Mouse (Mus musculus) splenic B cell, adult 2 months (primary cell): ENCODE measurements around the gene Gm12216.
A peak's percentile ranks its signal among the peaks of the same experiment; 100 is the strongest.

Source experiments
- DNase-seq: peaks from one replicate; pipeline ENCODE4 v3.0.0-alpha.2; 2011; ENCODE audit warnings: low read depth, low spot score
- H3K27me3 ChIP-seq: 2 replicates; pipeline ENCODE4 v1.6.1; 2012; ENCODE audit warnings: mild to moderate bottlenecking, low read length, moderate library complexity, mixed read lengths; ENCODE audit not compliant: control insufficient read depth, poor library complexity, insufficient read depth, severe bottlenecking
- H3K36me3 ChIP-seq: 2 replicates; pipeline ENCODE4 v1.6.1; 2012; ENCODE audit warnings: mild to moderate bottlenecking, low read length, moderate library complexity, mixed read lengths; ENCODE audit not compliant: control insufficient read depth, poor library complexity, insufficient read depth, severe bottlenecking

Gm12216 gene

DNA sequence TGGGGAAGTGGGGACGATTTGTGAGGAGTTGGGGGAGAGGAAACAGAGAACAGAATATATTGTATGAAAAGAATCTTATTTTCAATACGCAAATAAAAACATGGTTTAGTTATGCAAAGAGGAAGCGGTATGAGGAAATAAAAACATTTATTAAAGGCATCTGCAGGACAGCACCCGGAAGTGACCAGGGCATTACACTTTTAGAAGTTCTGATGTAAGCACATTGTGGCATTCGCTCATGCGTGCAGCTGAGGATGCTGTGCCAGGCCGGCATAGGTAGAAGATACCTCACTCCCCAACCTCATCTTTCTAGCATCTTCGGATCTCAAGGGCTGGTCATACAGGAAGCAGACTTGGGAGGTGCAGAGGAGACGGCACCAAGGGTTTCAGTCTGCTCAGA, 75.8 kb downstream of the Gm12216 start:
- peak; percentile 69 for DNase-seq
- peaks cover 1% of the 10 kb centered on the region; the same call in 1 of the 2 replicates for H3K36me3 ChIP-seq
- H3K27me3 ChIP-seq: no peaks in the 10 kb centered on the region

DNA sequence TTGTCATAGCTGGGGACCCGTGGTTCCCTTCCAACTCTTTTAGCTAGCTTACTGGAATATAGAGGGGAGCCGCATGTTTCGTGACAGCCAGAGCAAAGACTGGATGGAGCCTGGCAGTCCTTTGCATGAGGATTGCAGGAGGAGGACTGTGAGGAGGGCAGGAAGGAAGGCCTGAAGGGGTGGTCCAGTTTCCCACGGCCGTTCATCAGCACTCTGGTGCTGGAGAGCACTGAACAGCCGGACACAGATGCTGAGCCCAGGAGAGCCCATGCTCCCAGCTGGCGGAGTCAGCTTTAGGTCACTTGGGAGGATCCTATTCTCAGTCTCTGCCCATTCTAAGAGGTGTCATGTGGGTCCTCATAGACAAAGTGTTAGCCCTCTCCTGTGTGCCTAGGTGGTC, 77.1 kb downstream of the Gm12216 start:
- DNase-seq: no peak
- no peaks in the 10 kb centered on the region for H3K27me3 ChIP-seq
- H3K36me3 ChIP-seq: peaks cover 6% of the 10 kb centered on the region; the same call in 1 of the 2 replicates

DNA sequence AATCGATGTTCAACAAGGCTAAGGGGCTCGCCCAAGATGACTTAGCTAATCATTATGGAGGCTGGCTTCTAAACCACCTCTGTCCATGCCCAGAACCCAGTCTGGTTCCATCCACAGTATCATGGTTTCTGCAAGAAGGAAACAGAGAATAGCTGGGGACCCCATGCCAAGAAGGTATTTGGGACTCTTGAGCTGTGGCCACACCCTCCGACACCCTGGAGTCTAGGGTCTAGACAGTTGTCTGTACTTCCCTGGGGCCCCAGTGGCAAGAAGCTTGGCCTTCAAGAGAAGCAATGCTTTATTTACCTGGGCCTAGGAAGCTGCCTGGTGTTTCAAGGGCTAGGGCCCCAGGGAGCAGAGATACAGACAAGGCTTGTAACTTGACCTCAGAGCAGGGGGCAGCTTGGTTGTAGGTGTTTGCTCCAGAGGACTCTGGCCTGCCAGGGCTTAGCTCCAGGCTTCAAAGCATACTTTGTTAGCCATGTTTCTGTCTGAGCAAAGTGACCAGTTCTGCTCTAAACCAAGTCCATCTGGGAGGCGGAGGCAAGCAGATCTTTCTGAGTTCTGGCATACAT, 77.8 kb downstream of the Gm12216 start:
- Histone ChIP-seq H3K36me3 (peaks cover 6% of the 10 kb centered on the region; the same call in 1 of the 2 replicates), H3K27me3 (no peaks in the 10 kb centered on the region)
- no peak for DNase-seq

DNA sequence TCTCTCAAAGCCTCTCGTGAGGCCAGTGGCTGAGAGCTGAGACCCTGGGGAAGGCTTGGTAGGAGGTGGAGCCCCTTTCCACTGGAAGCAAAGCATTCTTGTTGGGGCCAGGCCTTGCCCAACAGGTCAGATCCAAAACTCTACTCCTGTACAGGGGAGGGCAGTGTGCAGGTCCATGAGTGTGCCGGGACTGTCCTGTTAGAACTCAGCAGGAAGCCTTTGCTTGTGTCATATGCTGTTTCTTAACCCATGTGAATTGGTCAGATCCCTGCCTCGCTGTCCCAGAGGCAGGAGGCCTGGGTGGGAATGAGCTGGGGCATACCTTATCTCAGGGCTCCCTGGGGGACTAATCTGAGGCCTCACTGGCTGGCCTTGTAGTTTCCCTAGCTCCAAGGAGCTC, 78.8 kb downstream of the Gm12216 start:
- no peak for DNase-seq
- Histone ChIP-seq H3K36me3 (peaks cover 12% of the 10 kb centered on the region), H3K27me3 (no peaks in the 10 kb centered on the region)

DNA sequence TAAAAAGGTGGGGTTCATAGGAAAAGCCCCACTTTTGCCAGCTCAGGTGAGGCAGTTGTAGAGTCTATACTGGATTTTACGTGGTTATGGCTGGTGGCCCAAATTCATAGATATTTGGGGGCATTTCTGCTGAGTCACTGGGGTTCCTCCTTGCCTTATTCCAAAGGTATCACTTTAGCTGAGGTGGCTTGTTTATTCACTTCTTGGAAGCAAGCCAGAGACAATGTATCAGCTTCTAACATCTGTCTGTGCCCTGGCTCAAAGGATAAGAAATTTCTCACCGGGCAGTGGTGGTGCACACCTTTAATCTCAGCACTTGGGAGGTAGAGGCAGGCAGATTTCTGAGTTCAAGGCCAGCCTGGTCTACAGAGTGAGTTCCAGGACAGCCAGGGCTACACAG, 79.2 kb downstream of the Gm12216 start:
- peaks cover 12% of the 10 kb centered on the region for H3K36me3 ChIP-seq
- H3K27me3 ChIP-seq: no peaks in the 10 kb centered on the region
- no peak for DNase-seq

DNA sequence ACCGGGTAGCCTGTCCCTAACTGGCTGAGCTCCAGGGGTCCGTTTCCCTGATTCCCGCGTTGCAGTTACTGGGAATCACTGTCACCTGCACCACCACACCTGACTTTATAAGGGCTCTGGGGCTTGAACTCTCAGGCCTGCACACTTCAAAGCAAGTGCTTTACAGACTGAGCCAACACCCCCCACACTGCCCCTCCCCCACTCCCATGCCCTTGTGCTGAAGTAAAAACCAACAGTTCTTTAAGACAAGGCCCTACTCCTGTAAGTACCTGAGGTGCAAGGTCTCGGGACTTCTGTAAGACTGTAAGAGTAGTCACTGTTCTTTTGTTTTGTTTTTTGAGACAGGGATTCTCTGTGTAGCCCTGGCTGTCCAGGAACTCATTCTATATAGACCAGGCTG, 80.6 kb downstream of the Gm12216 start:
- no peaks in the 10 kb centered on the region for H3K27me3 ChIP-seq
- peaks cover 21% of the 10 kb centered on the region for H3K36me3 ChIP-seq
- no peak for DNase-seq

DNA sequence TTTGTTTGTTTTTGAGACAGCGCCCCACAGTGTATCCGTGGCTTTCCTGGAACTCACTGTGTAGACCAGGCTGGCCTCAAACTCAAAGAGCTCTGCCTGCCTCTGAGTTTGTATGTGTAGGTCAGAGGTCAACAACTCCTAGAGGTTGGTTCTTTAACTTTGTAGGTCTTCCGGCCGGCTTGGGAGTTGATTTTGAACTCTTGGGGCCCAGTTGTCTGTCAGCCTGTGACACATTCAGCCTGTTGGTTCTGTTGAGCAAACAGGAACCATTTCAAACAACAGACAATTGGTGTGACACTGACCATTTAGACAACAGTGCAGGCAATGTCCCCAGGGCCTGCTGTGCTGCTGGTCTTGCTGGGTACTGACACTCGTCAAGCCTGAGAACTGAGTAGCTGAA, 81.3 kb downstream of the Gm12216 start:
- peaks cover 27% of the 10 kb centered on the region for H3K36me3 ChIP-seq
- DNase-seq: no peak
- no peaks in the 10 kb centered on the region for H3K27me3 ChIP-seq

DNA sequence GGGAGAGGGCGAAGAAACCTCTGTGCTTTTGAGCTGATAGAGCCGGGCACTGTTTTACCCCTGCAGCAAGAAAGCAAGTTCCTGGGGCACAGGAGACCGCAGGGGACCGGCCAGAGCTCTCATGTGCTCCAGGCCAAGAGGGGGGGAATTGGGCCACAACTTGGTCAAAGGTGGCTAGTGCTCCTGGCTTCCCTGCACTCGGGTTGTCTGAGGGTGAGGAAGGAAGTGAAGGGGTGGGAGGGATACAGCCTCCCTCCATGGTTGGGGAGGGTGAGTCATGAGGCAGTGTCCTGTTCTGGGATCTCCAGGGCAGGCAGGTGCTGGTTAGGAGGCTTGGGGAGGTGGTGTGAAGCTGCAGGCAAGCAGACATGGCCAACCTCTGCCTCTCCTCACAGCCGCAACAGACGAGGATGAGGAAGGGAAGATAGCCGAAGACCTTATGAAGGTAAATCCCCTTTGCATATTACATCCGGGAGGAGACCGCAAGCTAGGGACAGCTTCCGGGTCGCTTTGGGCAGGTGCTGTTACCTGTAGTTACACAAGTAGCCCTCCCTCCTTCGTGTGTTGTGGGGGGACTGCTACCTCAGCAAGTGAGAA, 84.3 kb downstream of the Gm12216 start:
- DNase-seq: no peak
- Histone ChIP-seq H3K36me3 (peaks cover 34% of the 10 kb centered on the region), H3K27me3 (no peaks in the 10 kb centered on the region)

DNA sequence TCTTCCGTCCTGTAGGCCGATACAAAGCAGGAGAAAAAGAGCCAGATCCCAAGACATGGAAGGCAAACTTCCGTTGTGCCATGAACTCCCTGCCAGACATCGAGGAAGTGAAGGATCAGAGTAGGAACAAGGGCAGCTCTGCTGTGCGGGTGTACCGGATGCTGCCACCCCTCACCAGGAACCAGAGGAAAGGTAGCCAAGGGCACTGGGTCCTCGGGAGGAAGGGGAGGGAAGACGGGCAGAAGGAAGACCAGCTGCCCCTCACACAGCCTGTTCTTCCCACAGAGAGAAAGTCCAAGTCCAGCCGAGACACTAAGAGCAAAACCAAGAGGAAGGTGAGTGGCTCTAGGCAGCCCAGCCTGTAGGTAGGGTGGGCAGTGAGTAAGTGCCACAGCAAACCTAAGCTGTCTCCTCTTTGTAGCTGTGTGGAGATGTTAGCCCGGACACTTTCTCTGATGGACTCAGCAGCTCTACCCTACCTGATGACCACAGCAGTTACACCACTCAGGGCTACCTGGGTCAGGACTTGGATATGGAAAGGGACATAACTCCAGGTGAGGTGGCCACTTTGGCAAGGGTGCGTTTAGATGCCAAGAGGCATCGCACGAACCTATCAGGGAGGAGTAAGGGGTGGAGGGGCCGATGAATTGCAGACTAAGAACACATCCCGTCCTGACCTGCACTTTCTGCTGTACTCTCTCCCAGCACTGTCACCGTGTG, 85.3 kb downstream of the Gm12216 start:
- no peak for DNase-seq
- H3K36me3 ChIP-seq: peaks cover 34% of the 10 kb centered on the region
- H3K27me3 ChIP-seq: no peaks in the 10 kb centered on the region

DNA sequence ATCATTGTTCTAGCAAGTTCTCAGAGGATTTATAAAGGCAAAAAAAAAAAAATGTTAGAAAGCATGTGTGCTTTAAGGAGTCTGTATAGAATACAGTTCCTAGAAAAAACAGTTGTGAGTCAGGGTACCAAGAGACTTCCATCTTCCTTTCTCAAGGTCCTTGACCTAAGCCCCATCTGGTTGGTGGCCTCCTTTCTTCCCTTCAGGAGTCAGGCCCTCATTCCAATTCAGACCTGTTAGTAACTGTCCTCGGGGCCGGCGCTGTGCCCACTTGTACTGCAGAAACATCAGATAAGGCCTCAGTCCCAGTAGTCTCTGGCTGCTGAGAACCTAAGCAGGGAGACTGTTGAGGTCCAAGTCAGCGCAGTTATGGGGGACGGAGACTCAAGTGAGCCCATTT, 86.0 kb downstream of the Gm12216 start, which contains the start of gene Gm17334:
Gm17334 (minus strand) TSS at position 101 of the 400 bp plus-strand sequence.
- no peaks in the 10 kb centered on the region for H3K27me3 ChIP-seq
- peaks cover 31% of the 10 kb centered on the region for H3K36me3 ChIP-seq
- DNase-seq: no peak

DNA sequence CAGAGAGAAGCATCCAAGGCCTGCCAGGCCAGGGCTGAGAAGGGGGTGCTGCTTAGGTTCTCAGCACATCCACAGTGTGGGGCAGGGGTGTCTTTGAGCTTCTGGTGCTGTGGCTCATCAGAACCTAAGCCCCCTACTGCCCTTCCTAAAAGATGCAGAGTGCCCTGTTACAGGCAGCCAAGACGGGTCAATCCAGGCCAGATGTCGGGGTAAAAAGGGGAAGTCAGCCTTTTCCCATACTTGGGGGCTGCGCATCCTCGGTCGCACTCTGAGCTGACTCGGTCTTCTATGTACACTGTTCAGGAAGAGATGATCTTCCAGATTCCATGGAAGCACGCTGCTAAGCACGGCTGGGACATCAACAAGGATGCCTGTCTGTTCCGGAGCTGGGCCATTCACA, 86.5 kb downstream of the Gm12216 start:
- peaks cover 28% of the 10 kb centered on the region for H3K36me3 ChIP-seq
- H3K27me3 ChIP-seq: no peaks in the 10 kb centered on the region
- peak; percentile 49 for DNase-seq

DNA sequence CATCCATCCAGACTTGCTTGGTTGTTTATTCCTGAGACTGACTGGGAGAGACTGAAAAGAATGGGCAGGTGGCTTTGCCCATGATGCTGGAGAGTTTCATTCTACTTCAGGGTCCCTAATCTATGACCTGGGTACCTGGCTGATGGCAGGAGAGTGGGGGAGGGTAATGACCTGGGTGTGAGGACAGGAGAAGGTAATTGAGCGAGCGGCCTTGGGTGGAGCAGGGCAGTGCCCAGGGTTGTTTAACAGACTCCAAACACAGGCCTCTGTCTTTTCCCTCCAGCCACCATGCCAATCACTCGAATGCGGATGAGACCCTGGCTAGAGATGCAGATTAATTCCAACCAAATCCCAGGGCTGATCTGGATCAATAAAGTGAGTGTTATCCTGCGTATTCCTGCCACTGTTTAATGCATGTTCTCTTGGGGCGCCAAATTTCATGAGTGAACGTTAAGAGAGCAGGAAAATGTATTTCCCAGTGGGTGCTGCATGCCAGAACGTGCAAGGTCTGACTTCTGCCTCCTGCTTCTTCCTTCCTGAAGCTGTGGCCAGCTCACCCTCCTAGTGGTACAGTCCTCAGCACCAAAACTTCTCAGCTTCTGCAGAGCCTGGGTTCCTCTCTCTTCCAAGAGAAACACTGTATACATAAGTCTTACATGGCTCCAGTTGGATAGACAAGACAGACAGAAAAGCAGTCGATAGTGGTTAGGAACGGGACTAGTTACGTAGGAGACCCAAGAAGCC, 87.9 kb downstream of the Gm12216 start:
- Histone ChIP-seq H3K27me3 (no peaks in the 10 kb centered on the region), H3K36me3 (peaks cover 28% of the 10 kb centered on the region)
- no peak for DNase-seq

DNA sequence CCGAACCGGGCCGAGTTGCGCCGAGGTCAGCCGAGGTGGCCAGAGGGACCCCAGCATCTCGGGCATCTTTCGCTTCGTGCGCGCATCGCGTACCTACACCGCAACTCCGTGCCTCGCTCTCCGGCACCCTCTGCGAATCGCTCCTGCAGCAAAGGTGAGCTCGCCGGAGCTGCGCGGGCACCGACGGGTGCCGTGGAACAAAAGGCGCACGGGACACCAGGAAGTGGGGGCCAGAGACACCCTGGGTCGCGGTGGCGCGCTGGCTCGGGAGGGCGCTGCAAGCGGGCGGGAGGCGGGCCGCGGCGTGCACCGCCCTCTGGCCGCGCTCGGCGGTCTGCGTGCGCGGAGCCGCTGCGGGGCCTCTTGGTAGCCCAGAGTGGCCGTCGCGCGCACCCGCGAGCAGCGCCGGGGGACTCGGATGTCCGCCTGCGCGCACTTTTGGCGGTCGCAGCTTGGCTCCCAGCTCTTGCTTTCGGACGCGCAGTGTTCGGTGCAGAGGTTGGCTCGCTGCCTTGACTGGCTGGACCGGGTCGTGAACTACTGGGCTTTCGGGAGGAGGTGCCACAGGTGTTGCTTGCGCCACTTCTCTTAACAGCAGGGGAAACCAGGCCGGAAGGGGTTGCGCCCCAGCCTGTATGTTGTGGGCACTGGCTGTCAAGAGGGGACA, 88.8 kb downstream of the Gm12216 start:
- no peaks in the 10 kb centered on the region for H3K27me3 ChIP-seq
- peaks cover 23% of the 10 kb centered on the region for H3K36me3 ChIP-seq
- DNase-seq: peak; percentile 76

DNA sequence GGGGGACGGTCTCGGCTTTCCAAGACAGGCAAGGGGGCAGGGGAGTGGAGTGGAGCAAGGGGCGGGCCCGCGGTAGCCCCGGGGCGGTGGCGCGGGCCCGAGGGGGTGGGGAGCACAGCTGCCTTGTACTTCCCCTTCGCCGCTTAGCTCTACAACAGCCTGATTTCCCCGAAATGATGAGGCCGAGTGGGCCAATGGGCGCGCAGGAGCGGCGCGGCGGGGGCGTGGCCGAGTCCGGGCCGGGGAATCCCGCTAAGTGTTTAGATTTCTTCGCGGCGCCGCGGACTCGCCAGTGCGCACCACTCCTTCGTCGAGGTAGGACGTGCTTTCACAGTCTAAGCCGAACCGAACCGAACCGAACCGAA, 89.3 kb downstream of the Gm12216 start, which contains the start of gene Irf1:
Irf1 (plus strand) TSS at position 255 of the 365 bp plus-strand sequence.
- Histone ChIP-seq H3K36me3 (peaks cover 23% of the 10 kb centered on the region), H3K27me3 (no peaks in the 10 kb centered on the region)
- peak; percentile 98 for DNase-seq
